Mouse (Mus musculus): ENCODE data around the gene Plin3. TPM values are rescaled to one million over a fixed set of nuclear protein-coding genes. Genes with fewer than 3 reads are reported as not detected.

The Plin3 gene
- polyA plus RNA-seq, 2 experiments: 9.2 to 24.2 TPM

DNA sequence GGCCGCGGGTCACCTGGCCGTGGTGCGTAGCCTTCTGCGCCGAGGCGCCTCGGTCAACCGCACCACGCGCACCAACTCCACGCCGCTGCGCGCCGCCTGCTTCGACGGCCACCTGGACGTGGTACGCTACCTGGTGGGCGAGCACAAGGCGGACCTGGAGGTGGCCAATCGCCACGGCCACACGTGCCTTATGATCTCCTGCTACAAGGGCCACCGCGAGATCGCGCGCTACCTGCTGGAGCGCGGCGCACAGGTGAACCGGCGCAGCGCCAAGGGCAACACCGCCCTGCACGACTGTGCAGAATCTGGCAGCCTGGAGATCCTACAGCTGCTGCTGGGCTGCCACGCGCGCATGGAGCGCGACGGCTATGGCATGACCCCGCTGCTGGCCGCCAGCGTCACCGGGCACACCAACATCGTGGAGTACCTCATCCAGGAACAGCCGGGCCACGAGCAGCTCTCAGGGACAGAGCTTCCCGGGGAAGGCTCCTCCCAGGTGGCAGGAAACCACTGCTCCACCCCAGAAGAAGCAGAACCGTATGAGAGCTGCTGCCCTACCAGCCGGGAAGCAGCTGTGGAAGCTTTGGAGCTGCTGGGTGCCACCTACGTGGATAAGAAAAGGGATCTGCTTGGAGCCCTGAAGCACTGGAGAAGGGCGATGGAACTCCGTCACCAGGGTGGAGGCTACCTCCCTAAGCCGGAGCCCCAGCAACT, 35.3 kb downstream of the Plin3 start:
- H3K27me3 ChIP-seq (ENCODE audit: control insufficient read depth, insufficient read depth, low read length): no peaks in the 10 kb centered on the region
- H3K36me3 ChIP-seq (replicated peaks; ENCODE audit: control insufficient read depth, insufficient read depth, low read depth): peaks cover 25% of the 10 kb centered on the region
- TF ChIP-seq EP300 (IDR thresholded peaks at IDR 0.05; ENCODE audit: low read depth): no peak
- no peak for ATAC-seq (ENCODE audit: insufficient read depth)
- H3K9me3 ChIP-seq (ENCODE audit: control insufficient read depth, low read length): no peaks in the 10 kb centered on the region
- H3K4me2 ChIP-seq (ENCODE audit: low read depth): peak overlapping the region; percentile 93
- no peak overlapping the region for H3K27ac ChIP-seq
- 5% methylated on average over 54 of the region's 58 CpGs for WGBS (ENCODE audit: insufficient replicate concordance)
- H3K9ac ChIP-seq (replicated peaks): peak overlapping the region; percentile 69
- H3K4me3 ChIP-seq (ENCODE audit: insufficient read depth in 1 of 2, low read depth in 2 of 2, low read length in 2 of 2): peak overlapping the region; percentile 68 to 82
- H3K4me1 ChIP-seq (replicated peaks; ENCODE audit: control insufficient read depth in 2 of 2, insufficient read depth in 2 of 2, low read length in 1 of 2): peaks cover 0 to 6% of the 10 kb centered on the region in 2 experiments; a peak in 3 of 4 replicates
- no peak for DNase-seq (ENCODE audit: low read depth in 3 of 3, low spot score in 3 of 3)

GRCm38 (mm10) chr17:56256239-56256881, 36.3 kb downstream of the Plin3 start, which contains the start of gene Fem1a:
Gene Fem1a, plus strand, starts transcription at chr17:56256810.
- under 1% methylated on average over 28 of the region's 28 CpGs for WGBS (ENCODE audit: insufficient replicate concordance)
- Histone ChIP-seq H3K9me3 (ENCODE audit: control insufficient read depth, low read length) (no peaks in the 10 kb centered on the region), H3K27me3 (ENCODE audit: control insufficient read depth, insufficient read depth, low read length) (no peaks in the 10 kb centered on the region), H3K36me3 (replicated peaks; ENCODE audit: control insufficient read depth, insufficient read depth, low read depth) (peaks cover 18% of the 10 kb centered on the region), H3K27ac (peak within 1 kb of the TSS; percentile 96), H3K4me3 (ENCODE audit: insufficient read depth in 1 of 2, low read depth in 2 of 2, low read length in 2 of 2) (peak within 1 kb of the TSS; percentile 74 to 82), H3K4me1 (replicated peaks; ENCODE audit: control insufficient read depth in 2 of 2, insufficient read depth in 2 of 2, low read length in 1 of 2) (peaks cover 0 to 6% of the 10 kb centered on the region in 2 experiments; a peak in 3 of 4 replicates), H3K9ac (replicated peaks) (peak within 1 kb of the TSS; percentile 69), H3K4me2 (ENCODE audit: low read depth) (peak within 1 kb of the TSS; percentile 99)
- DNase-seq (ENCODE audit: low read depth in 3 of 3, low spot score in 3 of 3) (peak; percentile 97 to 98 (median 98)), ATAC-seq (ENCODE audit: insufficient read depth) (peak; percentile 88)
- TF ChIP-seq CTCF (IDR thresholded peaks at IDR 0.05; ENCODE audit: low read depth) (no peak), EP300 (IDR thresholded peaks at IDR 0.05; ENCODE audit: low read depth) (no peak; the same call in 1 of the 2 replicates)

GRCm38 (mm10) chr17:56255863-56256238, 36.8 kb downstream of the Plin3 start:
- Histone ChIP-seq H3K9ac (replicated peaks) (peak overlapping the region; percentile 64), H3K27me3 (ENCODE audit: control insufficient read depth, insufficient read depth, low read length) (no peaks in the 10 kb centered on the region), H3K4me2 (ENCODE audit: low read depth) (peak overlapping the region; percentile 99)

DNA sequence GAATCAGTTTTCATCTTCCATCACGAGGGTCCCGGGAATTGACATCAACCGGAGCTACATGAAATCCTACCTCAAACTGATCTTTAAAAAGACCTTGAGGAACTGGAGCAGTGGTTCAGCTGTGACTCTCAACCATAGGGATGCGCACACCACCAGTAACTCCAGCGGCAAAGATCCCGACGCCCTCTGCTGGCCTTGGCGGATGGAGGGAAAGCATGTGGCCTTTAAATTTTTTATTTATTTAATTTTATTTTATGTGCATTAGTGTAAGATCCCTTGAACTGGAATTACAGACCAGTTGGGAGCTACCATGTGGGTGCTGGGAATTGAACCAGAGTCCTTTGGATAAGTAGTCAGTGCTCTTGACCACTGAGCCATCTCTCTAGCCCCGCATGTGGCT, 37.2 kb downstream of the Plin3 start:
- WGBS (ENCODE audit: insufficient replicate concordance): 19% methylated on average over 9 of the region's 9 CpGs
- Histone ChIP-seq H3K4me3 (ENCODE audit: insufficient read depth in 1 of 2, low read depth in 2 of 2, low read length in 2 of 2) (no peak overlapping the region), H3K4me2 (ENCODE audit: low read depth) (peak overlapping the region; percentile 51), H3K9me3 (ENCODE audit: control insufficient read depth, low read length) (no peaks in the 10 kb centered on the region), H3K27me3 (ENCODE audit: control insufficient read depth, insufficient read depth, low read length) (no peaks in the 10 kb centered on the region), H3K9ac (replicated peaks) (no peak overlapping the region), H3K27ac (no peak overlapping the region), H3K4me1 (replicated peaks; ENCODE audit: control insufficient read depth in 2 of 2, insufficient read depth in 2 of 2, low read length in 1 of 2) (peaks cover 0 to 6% of the 10 kb centered on the region in 2 experiments; a peak in 2 of 4 replicates), H3K36me3 (replicated peaks; ENCODE audit: control insufficient read depth, insufficient read depth, low read depth) (peaks cover 18% of the 10 kb centered on the region)
- no peak for DNase-seq (ENCODE audit: low read depth in 3 of 3, low spot score in 3 of 3)
- TF ChIP-seq EP300 (IDR thresholded peaks at IDR 0.05; ENCODE audit: low read depth) (no peak), CTCF (IDR thresholded peaks at IDR 0.05; ENCODE audit: low read depth) (no peak)
- no peak for ATAC-seq (ENCODE audit: insufficient read depth)

More at GRCm38 (mm10) chr17:56255863-56256238, 36.8 kb downstream of the Plin3 start:
- peaks cover 0 to 6% of the 10 kb centered on the region in 2 experiments; a peak in 2 of 4 replicates for H3K4me1 ChIP-seq (replicated peaks; ENCODE audit: control insufficient read depth in 2 of 2, insufficient read depth in 2 of 2, low read length in 1 of 2)
- TF ChIP-seq CTCF (IDR thresholded peaks at IDR 0.05; ENCODE audit: low read depth) (peak; percentile 99), EP300 (IDR thresholded peaks at IDR 0.05; ENCODE audit: low read depth) (no peak)
- H3K4me3 ChIP-seq (ENCODE audit: insufficient read depth in 1 of 2, low read depth in 2 of 2, low read length in 2 of 2): peak overlapping the region; percentile 74 to 82
- H3K9me3 ChIP-seq (ENCODE audit: control insufficient read depth, low read length): no peaks in the 10 kb centered on the region
- ATAC-seq (ENCODE audit: insufficient read depth) (peak; percentile 87), DNase-seq (ENCODE audit: low read depth in 3 of 3, low spot score in 3 of 3) (peak; percentile 98)
- WGBS (ENCODE audit: insufficient replicate concordance): under 1% methylated on average over 32 of the region's 32 CpGs
- H3K27ac ChIP-seq: peak overlapping the region; percentile 96
- H3K36me3 ChIP-seq (replicated peaks; ENCODE audit: control insufficient read depth, insufficient read depth, low read depth): peaks cover 18% of the 10 kb centered on the region

GRCm38 (mm10) chr17:56254695-56255094, 38.0 kb downstream of the Plin3 start:
- no peak overlapping the region for H3K4me3 ChIP-seq (ENCODE audit: insufficient read depth in 1 of 2, low read depth in 2 of 2, low read length in 2 of 2)
- H3K9ac ChIP-seq (replicated peaks): no peak overlapping the region
- ATAC-seq (ENCODE audit: insufficient read depth) (no peak), DNase-seq (ENCODE audit: low read depth in 3 of 3, low spot score in 3 of 3) (no peak)
- no peak for TF ChIP-seq CTCF (IDR thresholded peaks at IDR 0.05; ENCODE audit: low read depth)
- TF ChIP-seq EP300 (IDR thresholded peaks at IDR 0.05; ENCODE audit: low read depth): no peak
- peaks cover 0 to 6% of the 10 kb centered on the region in 2 experiments; a peak in 2 of 4 replicates for H3K4me1 ChIP-seq (replicated peaks; ENCODE audit: control insufficient read depth in 2 of 2, insufficient read depth in 2 of 2, low read length in 1 of 2)
- no peak overlapping the region for H3K4me2 ChIP-seq (ENCODE audit: low read depth)
- H3K27me3 ChIP-seq (ENCODE audit: control insufficient read depth, insufficient read depth, low read length): no peaks in the 10 kb centered on the region
- no peak overlapping the region for H3K27ac ChIP-seq
- H3K9me3 ChIP-seq (ENCODE audit: control insufficient read depth, low read length): no peaks in the 10 kb centered on the region
- H3K36me3 ChIP-seq (replicated peaks; ENCODE audit: control insufficient read depth, insufficient read depth, low read depth): peaks cover 12% of the 10 kb centered on the region
- WGBS (ENCODE audit: insufficient replicate concordance): 85% methylated on average over 4 of the region's 4 CpGs
